Mouse (Mus musculus): ENCODE measurements around the gene Sertad2. TPM values are rescaled to one million over a fixed set of nuclear protein-coding genes. Genes with fewer than 3 reads are reported as not detected.
A peak's percentile ranks its signal among the peaks of the same experiment; 100 is the strongest.

Sertad2 gene
- polyA plus RNA-seq, 1 experiment from 2014 or later: 22.3 TPM

DNA sequence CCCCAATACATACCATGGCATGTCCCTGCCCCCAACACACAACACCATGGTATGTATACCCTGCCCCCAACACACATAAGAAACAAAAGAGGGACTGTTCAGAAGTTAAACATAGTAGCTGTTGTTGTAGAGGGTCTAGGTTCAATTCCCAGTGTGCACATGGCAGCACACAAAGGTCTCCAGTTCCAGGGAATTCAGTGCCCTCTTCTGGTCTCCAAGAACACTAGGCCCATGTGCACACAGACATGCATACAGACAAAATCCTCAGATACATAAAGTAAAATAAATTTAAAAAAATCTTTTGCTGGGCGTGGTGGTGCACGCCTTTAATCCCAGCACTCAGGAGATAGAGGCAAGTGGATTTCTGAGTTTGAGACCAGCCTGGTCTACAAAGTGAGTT is 39.7 kb downstream of the Sertad2 start:
- no peak overlapping the region for H3K9ac ChIP-seq (ENCODE audit: low read length)
- DNase-seq (ENCODE audit: low spot score) (no peak), ATAC-seq (ENCODE audit: insufficient read depth, low FRiP score, low TSS enrichment) (no peak)
- no peak overlapping the region for H3K27ac ChIP-seq (ENCODE audit: low read depth, low read length)
- H3K4me2 ChIP-seq (ENCODE audit: low read depth): no peak overlapping the region
- H3K4me1 ChIP-seq (ENCODE audit: control insufficient read depth, insufficient read depth, low read length): no peaks in the 10 kb centered on the region
- no peaks in the 10 kb centered on the region for H3K36me3 ChIP-seq (ENCODE audit: control insufficient read depth, insufficient read depth, low read length)
- 93% methylated on average over 2 of the region's 2 CpGs for WGBS
- H3K9me3 ChIP-seq (ENCODE audit: control insufficient read depth, low read length): no peaks in the 10 kb centered on the region
- H3K4me3 ChIP-seq (ENCODE audit: low read depth, low read length): no peak overlapping the region
- H3K27me3 ChIP-seq (ENCODE audit: control insufficient read depth, insufficient read depth, low read length): no peaks in the 10 kb centered on the region

DNA sequence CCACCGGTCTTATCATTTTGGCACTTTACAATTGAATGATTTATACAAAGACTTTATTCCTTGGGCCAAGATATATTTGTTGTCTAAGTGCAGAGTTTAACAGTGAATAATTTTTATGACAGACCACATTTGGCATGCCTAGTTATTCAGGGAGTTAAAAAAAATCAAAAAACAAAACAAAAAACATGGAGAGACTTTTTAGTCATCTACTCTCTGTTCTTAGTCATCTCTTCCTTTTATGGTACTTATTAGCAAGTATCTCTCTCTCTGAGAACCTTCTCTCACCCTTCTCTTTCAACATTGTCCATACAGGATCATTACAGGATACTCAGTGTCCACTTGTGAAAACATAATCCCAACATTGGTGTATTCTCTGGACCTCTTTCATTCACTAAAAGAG is 42.2 kb downstream of the Sertad2 start:
- ATAC-seq (ENCODE audit: insufficient read depth, low FRiP score, low TSS enrichment): no peak
- Histone ChIP-seq H3K9me3 (ENCODE audit: control insufficient read depth, low read length) (no peaks in the 10 kb centered on the region), H3K4me2 (ENCODE audit: low read depth) (no peak overlapping the region), H3K4me3 (ENCODE audit: low read depth, low read length) (no peak overlapping the region), H3K27ac (ENCODE audit: low read depth, low read length) (no peak overlapping the region), H3K36me3 (ENCODE audit: control insufficient read depth, insufficient read depth, low read length) (no peaks in the 10 kb centered on the region), H3K27me3 (ENCODE audit: control insufficient read depth, insufficient read depth, low read length) (no peaks in the 10 kb centered on the region), H3K4me1 (ENCODE audit: control insufficient read depth, insufficient read depth, low read length) (no peaks in the 10 kb centered on the region), H3K9ac (ENCODE audit: low read length) (no peak overlapping the region)
- DNase-seq (ENCODE audit: low spot score): no peak
- 87% methylated on average over 1 of the region's 1 CpGs for WGBS

DNA sequence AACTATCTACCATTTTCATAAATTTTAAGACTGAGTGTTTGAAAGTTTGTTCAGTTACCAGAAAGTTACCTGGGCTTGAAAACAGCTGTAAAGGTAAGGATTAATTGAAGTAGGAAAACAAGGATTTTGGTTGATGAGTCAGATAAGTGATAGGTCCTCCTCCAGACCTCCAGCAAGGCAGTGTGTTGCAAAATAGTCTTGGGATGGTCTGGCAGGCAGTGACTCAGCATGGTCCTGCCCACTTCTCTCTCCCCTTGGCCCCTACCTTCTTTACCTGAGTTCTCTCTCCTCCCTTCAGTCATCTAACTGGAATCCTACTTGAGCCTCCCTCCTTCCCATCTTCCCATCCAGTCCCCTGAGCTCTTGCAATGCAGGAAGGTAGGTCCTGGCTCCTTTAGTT is 43.1 kb downstream of the Sertad2 start:
- no peak overlapping the region for H3K4me2 ChIP-seq (ENCODE audit: low read depth)
- H3K9me3 ChIP-seq (ENCODE audit: control insufficient read depth, low read length): no peaks in the 10 kb centered on the region
- DNase-seq (ENCODE audit: low spot score) (no peak), ATAC-seq (ENCODE audit: insufficient read depth, low FRiP score, low TSS enrichment) (no peak)
- no peaks in the 10 kb centered on the region for H3K27me3 ChIP-seq (ENCODE audit: control insufficient read depth, insufficient read depth, low read length)
- H3K36me3 ChIP-seq (ENCODE audit: control insufficient read depth, insufficient read depth, low read length): no peaks in the 10 kb centered on the region
- H3K4me3 ChIP-seq (ENCODE audit: low read depth, low read length): no peak overlapping the region
- no peak overlapping the region for H3K9ac ChIP-seq (ENCODE audit: low read length)
- no peak overlapping the region for H3K27ac ChIP-seq (ENCODE audit: low read depth, low read length)
- no peaks in the 10 kb centered on the region for H3K4me1 ChIP-seq (ENCODE audit: control insufficient read depth, insufficient read depth, low read length)

DNA sequence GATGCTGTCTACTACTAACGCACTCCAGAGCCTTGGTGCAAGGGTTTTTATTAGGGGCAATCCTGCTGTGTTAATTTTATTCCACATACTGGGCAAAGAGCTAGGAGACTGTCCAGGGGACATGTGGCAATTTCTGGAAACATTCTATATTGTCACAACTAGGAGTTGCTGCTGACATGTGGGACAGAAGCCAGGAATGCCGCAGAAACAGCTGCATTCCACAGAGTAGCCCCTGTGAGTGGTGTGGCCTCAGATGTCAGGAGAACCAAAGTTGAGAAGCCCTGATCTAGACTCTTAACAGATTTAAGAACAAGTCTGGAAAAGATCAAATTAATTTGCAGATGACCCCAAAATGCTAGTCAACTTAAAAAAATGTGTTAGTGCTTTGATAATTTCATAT is 46.3 kb downstream of the Sertad2 start:
- H3K27ac ChIP-seq (ENCODE audit: low read depth, low read length): no peak overlapping the region

DNA sequence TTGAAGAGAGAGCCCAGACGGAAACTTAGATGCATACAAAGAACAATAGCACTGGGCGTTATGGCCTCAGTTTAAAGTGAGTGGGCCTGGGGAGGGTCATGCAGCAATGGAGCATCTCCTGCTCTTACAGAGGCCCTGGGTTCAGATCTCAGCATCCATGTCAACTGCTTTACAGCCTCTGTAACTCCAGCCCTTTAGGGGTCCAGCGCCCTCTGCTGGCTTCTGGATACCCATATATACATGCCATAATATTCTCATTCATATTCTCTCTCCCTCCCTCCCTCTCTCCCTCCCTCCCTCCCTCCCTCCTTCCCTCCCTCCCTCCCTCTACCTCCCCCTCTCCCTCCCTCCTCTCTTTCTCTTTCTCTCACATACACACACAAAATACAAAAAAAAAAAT is 49.0 kb downstream of the Sertad2 start:
- Histone ChIP-seq H3K36me3 (ENCODE audit: control insufficient read depth, insufficient read depth, low read length) (no peaks in the 10 kb centered on the region), H3K9ac (ENCODE audit: low read length) (no peak overlapping the region), H3K4me1 (ENCODE audit: control insufficient read depth, insufficient read depth, low read length) (no peaks in the 10 kb centered on the region), H3K27me3 (ENCODE audit: control insufficient read depth, insufficient read depth, low read length) (no peaks in the 10 kb centered on the region), H3K4me3 (ENCODE audit: low read depth, low read length) (no peak overlapping the region), H3K4me2 (ENCODE audit: low read depth) (no peak overlapping the region), H3K9me3 (ENCODE audit: control insufficient read depth, low read length) (no peaks in the 10 kb centered on the region), H3K27ac (ENCODE audit: low read depth, low read length) (no peak overlapping the region)
- 67% methylated on average over 3 of the region's 3 CpGs for WGBS
- DNase-seq (ENCODE audit: low spot score) (no peak), ATAC-seq (ENCODE audit: insufficient read depth, low FRiP score, low TSS enrichment) (no peak)

More for the DNA sequence above, 46.3 kb downstream of the Sertad2 start:
- no peak overlapping the region for H3K4me2 ChIP-seq (ENCODE audit: low read depth)
- no peaks in the 10 kb centered on the region for H3K27me3 ChIP-seq (ENCODE audit: control insufficient read depth, insufficient read depth, low read length)
- no peaks in the 10 kb centered on the region for H3K9me3 ChIP-seq (ENCODE audit: control insufficient read depth, low read length)
- DNase-seq (ENCODE audit: low spot score): no peak
- H3K4me1 ChIP-seq (ENCODE audit: control insufficient read depth, insufficient read depth, low read length): no peaks in the 10 kb centered on the region
- ATAC-seq (ENCODE audit: insufficient read depth, low FRiP score, low TSS enrichment): no peak
- H3K9ac ChIP-seq (ENCODE audit: low read length): no peak overlapping the region
- H3K4me3 ChIP-seq (ENCODE audit: low read depth, low read length): no peak overlapping the region
- 65% methylated on average over 2 of the region's 2 CpGs for WGBS
- H3K36me3 ChIP-seq (ENCODE audit: control insufficient read depth, insufficient read depth, low read length): no peaks in the 10 kb centered on the region

DNA sequence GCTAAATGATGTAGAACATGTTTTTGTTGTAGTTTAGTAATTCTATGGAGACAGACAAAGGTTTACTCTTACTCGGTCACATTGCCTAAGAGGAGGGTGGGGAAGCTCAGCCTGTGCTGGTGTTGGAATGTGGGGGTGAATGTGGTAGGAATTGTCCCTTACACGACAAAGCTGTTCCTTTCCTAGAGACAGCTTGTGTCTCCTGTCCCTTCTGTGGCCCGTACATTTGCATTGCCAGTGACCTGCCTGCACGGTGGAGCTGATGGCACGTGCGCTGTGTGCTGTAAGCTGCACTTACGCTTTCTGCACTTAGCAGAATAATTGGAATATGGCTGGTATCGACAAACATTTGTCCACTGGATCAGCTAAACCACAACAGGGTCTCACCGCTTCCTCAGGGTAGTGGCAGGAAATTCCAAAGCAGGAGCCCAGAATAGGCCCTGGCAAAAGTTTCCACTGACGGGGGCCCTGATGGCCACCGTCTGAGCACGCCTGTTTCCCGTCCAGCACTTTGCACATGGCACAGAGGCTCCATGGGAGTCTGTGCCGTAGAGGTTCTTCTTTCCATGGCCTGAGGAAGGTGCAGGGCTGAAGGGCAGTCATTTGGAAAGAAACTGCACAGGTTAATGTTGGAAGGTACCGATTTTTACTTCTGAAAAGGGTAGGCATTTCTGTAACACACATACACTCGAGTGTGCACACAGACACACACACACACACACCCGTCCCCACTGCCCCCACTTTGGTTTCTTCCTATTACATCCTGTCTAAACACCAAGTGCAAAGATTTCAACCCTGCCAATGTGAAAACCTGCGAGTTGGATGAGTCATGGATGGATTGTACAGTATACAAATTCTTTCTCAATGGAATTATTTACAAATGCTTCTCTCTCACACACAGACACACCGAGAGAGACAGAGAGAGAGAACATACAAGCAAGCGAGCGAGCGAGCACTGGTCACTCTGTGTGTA is 51.5 kb downstream of the Sertad2 start:
- H3K27me3 ChIP-seq (ENCODE audit: control insufficient read depth, insufficient read depth, low read length): no peaks in the 10 kb centered on the region
- H3K4me1 ChIP-seq (ENCODE audit: control insufficient read depth, insufficient read depth, low read length): no peaks in the 10 kb centered on the region
- H3K27ac ChIP-seq (ENCODE audit: low read depth, low read length): no peak overlapping the region
- no peak for DNase-seq (ENCODE audit: low spot score)
- no peaks in the 10 kb centered on the region for H3K9me3 ChIP-seq (ENCODE audit: control insufficient read depth, low read length)
- no peak overlapping the region for H3K9ac ChIP-seq (ENCODE audit: low read length)
- WGBS: 79% methylated on average over 22 of the region's 22 CpGs
- no peak overlapping the region for H3K4me2 ChIP-seq (ENCODE audit: low read depth)
- no peak for ATAC-seq (ENCODE audit: insufficient read depth, low FRiP score, low TSS enrichment)
- H3K36me3 ChIP-seq (ENCODE audit: control insufficient read depth, insufficient read depth, low read length): no peaks in the 10 kb centered on the region
- H3K4me3 ChIP-seq (ENCODE audit: low read depth, low read length): no peak overlapping the region

DNA sequence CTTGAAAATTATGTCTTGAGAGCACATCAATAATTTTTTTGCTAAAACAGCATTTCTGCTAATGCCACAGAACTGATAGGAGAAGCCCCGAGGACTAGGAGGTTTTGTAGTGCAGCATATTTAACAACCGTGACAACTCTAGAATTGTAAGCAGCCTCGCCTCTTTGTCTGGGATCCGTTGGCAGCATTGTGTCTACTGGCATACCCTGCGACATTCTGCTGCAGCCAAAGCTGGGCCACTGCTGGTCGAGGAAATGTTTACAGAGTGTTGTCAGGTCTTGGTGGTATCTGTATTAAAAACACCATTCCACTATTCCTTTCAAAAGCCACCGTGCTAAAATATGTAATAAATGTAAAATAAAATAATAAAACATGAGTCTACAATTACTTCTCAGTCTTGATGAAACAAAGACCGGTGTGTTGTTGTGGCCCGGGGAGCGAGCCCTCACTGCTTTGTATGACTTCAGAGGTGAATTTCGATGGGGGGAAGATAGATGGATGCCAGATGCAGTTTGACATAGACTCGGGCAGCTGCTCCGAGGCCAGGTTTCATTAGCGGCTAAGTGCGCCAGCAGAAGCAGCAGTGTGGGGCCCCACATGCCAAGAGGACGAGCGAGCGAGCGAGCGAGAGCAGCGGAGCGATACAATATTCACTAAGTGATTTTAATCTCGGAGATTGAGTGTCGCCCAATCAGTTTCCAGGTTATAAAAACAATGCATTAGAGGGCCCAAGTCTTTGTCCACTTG is 60.2 kb downstream of the Sertad2 start:
- H3K9ac ChIP-seq (ENCODE audit: low read length): no peak overlapping the region
- WGBS: 35% methylated on average over 24 of the region's 24 CpGs
- no peaks in the 10 kb centered on the region for H3K36me3 ChIP-seq (ENCODE audit: control insufficient read depth, insufficient read depth, low read length)
- H3K27ac ChIP-seq (ENCODE audit: low read depth, low read length): peak overlapping the region; percentile 54; the same call in 1 of the 2 replicates
- DNase-seq (ENCODE audit: low spot score) (peak; percentile 80), ATAC-seq (ENCODE audit: insufficient read depth, low FRiP score, low TSS enrichment) (peak; percentile 88)
- H3K4me2 ChIP-seq (ENCODE audit: low read depth): no peak overlapping the region
- H3K9me3 ChIP-seq (ENCODE audit: control insufficient read depth, low read length): no peaks in the 10 kb centered on the region
- H3K4me1 ChIP-seq (ENCODE audit: control insufficient read depth, insufficient read depth, low read length): peaks cover 9% of the 10 kb centered on the region
- H3K27me3 ChIP-seq (ENCODE audit: control insufficient read depth, insufficient read depth, low read length): no peaks in the 10 kb centered on the region
- no peak overlapping the region for H3K4me3 ChIP-seq (ENCODE audit: low read depth, low read length)

DNA sequence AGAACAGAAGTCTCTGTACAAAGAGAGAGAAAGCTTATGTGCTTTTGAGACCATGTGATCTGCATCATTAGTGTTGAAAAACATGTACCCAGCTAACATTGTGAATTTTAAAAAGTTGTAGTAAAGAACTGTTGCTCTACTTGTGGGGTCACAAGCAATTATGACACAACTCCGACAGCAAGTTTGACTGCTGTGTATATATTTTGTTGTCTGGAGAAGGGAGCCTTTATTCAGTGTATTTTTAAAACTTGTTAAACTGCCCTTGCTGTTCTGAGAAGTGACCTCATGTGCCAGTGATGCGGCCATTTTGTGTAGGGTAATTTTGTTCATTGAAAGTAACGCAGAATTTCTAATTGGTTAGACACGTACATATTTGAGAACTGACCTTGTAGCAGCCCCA is 61.1 kb downstream of the Sertad2 start:
- DNase-seq (ENCODE audit: low spot score): no peak
- H3K9ac ChIP-seq (ENCODE audit: low read length): no peak overlapping the region
- H3K27me3 ChIP-seq (ENCODE audit: control insufficient read depth, insufficient read depth, low read length): no peaks in the 10 kb centered on the region
- H3K36me3 ChIP-seq (ENCODE audit: control insufficient read depth, insufficient read depth, low read length): no peaks in the 10 kb centered on the region
- no peak for ATAC-seq (ENCODE audit: insufficient read depth, low FRiP score, low TSS enrichment)
- 0 out of 2 replicates have a peak overlapping the region, but pooled peaks have one; percentile 54 for H3K27ac ChIP-seq (ENCODE audit: low read depth, low read length)
- no peak overlapping the region for H3K4me2 ChIP-seq (ENCODE audit: low read depth)
- H3K4me3 ChIP-seq (ENCODE audit: low read depth, low read length): no peak overlapping the region
- H3K4me1 ChIP-seq (ENCODE audit: control insufficient read depth, insufficient read depth, low read length): peaks cover 9% of the 10 kb centered on the region
- WGBS: 88% methylated on average over 4 of the region's 4 CpGs
- no peaks in the 10 kb centered on the region for H3K9me3 ChIP-seq (ENCODE audit: control insufficient read depth, low read length)

Data from neural tube, embryonic 11.5 days (tissue).